Mouse (Mus musculus) A20 (cell line): ENCODE measurements around the gene Pvalb.

Source experiments
- DNase-seq: peaks from one replicate; pipeline ENCODE4 v3.0.0-alpha.2; 2011; ENCODE audit warnings: low read depth, low spot score

Pvalb gene

DNA sequence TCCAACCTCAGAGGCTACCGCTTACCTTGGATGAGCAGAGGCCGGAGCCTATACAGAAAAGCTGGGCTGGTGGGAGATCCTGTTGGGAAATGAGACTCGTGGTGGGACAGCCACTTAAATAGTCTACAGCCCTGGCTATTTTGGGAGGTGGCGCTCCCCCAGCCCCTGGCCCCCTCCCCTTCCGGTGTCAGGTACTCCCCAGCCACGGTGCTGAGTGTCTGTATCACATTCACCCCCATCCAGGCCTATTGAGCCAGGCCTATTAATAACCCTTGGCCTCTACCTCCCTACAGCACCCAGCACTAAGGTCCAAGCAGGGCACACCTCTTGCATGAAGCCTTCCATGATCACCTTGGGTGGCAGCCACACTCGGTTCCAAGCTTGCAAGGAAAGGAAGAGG is at the start of gene Pvalb:
Gene Pvalb, minus strand, starts transcription at position 89 of the 400 bp plus-strand sequence.
- DNase-seq, result no peak

DNA sequence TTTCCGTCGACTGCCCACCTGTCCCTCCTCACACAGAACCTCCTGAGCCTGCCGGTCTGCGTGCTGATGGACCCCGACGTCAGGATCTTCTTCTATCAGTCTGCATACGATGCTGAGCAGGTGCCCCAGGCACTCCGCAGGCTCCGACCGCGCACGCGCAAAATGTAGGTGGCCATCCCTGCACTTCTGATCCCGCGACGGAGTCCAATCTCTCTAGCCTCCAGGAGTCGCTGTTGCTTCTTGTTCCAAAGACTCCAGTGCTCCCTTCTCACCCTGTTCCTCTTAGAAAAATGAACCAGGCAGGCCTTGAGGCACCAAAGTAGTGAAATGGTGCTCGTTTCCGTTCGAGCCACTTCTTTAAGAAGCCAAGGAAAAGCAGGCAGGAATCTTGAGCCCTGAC is 48.6 kb upstream of the Pvalb start:
- DNase-seq, result no peak

DNA sequence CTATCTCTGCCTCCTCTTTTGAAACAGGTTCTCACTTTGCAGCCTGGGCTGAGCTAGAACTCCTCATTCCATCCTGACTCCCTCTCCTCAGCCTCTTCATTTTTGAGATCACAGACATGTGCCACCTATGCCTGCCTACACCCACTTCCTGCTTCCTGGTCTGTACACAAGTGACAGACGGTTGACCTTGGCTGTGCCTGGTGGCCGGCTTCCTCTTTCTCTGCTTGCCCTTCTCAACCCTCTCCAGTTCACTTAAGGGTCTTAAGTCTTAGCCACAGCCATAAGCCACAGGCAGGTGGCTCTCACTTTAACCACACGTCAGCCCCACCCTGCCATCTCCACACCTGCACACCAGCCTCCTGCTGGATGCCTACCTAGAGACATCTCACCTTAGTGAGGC is 42.2 kb upstream of the Pvalb start:
- DNase-seq, result peak; percentile 81

DNA sequence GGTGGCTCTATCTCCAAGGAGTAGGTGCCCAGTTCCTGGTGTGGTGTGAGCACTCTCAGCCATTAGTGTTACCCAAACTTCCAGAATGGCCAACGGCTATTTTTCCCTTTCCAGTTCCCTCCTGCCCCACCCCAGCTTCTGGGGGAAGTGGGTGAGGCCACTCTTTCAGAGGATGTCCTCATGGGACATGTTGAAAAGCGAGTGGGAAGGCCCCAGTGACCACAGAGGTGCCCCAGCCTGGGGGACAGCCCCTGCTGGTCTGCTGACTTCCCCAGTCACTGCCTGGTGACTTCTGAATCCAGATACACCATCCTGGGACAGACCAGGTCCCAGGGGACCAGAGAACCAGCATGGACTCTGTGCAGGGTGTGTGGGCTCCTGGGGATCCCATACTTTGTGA is 41.5 kb upstream of the Pvalb start:
- peak; percentile 63 for DNase-seq

DNA sequence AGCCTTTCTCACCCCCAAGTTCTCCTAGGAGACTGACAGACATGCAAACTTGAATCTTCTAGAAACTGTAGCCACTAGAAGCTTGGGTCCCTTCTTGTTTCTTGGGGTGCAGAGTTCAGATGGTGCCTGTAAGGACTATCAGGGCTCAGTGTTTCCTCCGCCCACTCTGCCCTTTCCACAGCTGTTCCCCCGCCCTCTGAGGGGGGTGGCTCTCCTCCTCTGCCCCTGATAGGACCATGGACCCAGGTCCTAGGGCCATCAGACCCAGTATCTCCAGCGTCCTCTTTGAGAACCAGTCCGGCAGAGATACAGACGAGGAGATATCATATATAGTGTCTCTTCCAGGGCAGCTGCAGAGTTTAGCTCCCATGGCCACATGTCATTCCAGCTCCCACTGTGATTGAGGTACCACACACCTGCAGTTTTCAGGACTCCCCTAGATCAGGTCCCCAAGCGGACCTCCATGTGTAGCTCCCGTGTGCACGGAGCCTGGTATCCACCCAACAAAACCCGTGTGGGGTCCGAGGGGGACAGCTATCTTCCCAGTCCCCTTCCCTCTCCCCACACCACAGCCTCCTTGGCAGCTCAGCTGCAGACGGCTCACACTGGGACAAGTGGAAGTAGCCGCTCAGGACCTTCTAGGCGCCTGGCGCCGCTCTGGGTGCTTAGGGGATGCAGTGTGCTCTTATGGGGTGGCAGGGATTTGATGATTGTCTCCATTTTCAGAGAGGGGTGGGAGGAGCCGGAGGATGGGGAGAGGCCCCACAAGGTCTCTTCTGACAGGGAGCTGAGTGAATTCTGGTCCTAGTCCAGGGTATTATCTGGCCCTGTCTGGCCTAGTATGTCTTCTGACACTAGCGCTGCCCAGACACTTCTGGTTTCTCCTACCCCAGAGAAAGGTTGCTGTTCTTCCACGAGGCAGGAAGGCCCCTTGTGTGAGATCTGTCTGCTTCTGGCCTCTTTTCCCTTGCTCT is 40.2 kb upstream of the Pvalb start:
- DNase-seq, result peak; percentile 82

DNA sequence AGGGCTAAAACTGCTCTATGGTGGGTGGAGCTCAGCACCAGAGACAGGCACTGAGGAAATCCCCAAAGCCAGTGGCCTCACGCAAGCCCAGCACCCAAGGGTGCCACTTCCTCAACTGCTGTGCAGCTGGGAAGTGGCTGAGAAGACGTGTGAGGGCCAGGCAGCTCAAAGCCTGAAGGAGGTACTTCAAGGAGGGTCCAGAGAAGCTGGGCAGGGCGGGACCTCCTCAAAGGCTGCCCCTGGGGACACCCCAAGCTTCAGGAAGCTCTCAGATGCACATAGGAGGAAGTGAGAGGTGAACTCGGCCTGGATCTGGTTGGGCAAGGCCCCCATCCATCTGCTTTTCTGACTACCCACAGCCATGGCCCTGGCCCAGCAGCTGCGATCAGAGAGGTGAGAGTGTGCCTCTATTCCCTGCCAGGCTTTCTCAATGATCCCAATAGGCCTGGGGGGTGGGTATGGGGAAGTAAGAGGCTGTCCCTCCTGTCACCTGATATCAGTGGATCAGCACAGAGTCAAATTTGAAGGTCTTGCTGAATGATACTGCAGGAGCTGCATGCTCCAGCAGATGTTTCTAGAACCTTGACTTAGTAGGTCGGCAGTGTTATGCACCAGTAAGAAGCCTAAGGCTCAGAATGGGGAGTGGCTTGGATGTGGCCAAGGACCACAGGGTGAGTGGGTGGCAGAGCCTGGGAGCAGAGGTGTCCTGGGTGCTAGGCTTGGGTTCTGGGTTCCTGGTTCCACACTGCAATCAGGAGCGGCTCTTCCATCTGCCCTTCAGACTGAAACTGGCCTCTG is 38.7 kb upstream of the Pvalb start, which contains the start of gene Ncf4:
Gene Ncf4, plus strand, starts transcription at position 107 of the 798 bp plus-strand sequence.
- DNase-seq, result peak; percentile 96

DNA sequence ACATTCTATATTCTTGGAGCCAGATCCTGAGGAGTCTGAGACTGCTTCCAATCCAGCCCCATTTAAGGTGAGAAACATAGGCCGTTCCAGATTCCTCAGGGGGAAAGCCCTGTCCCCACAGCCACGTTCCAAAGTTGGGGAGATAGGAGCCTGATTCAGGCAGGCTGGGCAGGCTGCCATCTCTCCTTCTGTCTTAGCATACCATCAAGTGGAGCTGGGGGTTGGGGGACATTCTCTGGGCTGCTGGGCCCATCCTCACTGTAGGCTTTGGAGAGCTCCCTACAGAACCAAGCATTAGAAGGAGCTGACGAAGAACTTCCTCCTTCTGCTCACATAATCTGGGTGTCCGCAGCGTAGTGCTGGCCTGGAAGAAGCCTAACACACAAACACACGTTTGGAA is 37.6 kb upstream of the Pvalb start:
- DNase-seq, result peak; percentile 47

DNA sequence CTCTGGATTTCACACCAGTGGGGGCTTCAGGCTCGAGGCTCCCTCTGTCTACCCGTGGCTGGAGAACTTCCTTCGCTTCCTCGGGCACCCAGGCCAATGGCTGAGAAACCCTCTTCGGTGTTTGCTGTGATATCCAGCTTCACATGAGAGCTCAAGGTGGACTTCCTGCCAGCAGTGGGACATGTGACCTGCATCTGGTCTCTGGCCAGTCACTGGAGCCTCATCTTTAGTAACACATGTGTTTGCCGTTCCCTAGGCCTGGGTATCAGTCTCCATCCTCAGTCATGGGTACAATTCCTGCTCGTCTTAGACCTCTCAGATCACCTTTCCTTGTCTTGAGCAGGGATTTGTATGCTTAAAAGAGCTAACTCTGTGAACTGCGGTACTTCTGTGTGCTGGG is 36.9 kb upstream of the Pvalb start:
- DNase-seq, result no peak

DNA sequence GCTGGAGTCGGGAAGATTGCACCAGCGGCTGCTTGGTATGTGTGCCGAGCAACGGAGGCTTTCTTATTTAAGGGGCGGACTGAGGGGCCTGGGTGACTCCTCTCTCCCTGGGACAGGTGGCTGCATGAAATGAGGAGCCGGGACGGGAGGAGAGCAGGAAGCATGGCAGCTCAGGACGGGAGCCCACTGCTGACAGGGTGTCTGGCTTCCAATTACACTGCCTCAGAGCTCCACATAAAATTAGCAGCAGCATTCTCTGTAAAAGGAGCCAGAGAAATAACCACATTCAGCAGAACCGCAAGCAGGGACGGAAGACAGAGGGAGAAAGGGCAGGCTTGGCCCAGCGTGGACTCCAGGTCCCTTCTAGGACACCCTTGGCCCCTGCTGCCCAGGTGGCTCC is 35.1 kb upstream of the Pvalb start:
- DNase-seq, result no peak

DNA sequence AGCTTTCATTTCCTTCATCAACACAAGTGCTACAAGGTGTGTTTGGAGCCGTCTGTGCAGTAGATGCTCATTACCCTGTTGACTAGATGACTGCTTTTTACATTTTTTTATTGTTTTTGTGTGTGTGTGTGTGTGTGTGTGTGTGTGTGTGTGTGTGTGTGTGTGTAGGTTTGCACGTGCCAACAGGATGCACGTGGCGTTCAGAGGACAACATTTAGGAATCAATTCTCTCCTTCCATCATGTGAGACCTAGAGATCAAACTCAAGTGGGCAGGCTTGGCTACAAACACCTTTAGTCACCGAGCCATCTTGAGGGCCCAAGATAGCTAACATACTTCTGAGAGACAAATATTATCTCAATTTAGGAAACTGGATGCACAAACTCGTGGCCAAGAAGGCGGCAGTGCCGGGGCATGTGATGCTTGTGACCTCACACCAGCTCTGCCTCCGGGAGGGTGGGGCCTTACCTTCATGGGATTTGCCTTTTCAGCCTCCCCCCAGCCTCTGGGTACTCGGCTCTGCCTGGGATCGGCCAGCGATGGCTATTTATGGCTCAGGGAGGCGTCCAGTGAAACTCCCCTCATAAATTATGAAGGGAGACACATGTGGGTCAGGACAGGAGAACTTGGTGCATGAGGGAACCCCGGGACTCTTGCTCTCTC is 33.9 kb upstream of the Pvalb start:
- DNase-seq, result no peak

DNA sequence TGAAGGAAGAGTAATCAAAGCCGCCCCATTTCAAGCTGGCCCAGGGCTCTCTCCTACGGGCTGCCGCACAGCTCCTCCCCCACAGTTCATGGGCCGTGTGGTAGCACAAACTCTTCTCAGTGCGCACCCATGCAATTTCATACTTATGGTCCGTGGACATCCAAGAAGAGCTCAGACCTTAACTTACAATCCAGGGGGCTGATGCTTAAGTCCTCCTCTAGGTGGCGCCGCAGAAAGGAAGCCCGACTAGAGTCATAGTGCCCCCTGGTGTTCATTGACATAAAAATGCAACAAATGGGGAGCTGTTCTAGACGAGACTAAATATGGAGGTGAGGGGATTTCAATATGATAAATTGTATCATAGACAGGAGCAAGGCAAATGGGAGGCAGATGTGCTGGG is 33.3 kb upstream of the Pvalb start:
- peak; percentile 84 for DNase-seq

DNA sequence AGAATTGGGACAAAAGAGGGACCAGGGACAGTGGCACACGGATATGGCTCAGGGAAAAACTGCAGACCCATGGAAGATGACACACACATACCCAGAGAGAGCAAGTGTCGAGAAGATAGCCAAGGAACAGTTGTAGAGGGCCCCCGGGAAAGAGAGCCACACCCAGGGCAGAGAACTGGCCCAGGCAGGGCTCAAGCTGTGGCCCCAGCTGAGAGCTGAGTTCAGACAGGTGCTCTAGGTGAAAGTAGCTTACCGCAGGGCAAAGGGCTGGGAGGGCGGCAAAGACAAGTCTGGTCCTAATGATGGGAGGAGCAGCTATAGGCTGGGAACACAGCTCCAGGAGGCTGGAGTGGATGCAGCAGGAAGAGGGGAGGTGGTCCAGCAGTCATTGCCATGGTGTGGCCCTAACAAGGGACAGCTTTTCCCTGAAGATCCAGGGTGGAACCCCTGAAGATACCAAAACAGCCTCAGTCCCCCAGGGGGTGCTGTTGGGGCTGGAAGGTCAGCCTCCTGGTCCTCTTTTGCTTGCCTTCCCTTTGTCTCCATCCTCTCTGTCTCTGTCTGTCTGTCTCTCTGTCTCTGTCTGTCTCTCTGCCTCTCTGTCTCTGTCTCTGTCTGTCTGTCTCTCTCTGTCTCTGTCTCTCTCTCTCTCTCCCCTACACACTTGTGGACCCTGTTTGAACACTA is 28.8 kb upstream of the Pvalb start:
- peak; percentile 36 for DNase-seq

DNA sequence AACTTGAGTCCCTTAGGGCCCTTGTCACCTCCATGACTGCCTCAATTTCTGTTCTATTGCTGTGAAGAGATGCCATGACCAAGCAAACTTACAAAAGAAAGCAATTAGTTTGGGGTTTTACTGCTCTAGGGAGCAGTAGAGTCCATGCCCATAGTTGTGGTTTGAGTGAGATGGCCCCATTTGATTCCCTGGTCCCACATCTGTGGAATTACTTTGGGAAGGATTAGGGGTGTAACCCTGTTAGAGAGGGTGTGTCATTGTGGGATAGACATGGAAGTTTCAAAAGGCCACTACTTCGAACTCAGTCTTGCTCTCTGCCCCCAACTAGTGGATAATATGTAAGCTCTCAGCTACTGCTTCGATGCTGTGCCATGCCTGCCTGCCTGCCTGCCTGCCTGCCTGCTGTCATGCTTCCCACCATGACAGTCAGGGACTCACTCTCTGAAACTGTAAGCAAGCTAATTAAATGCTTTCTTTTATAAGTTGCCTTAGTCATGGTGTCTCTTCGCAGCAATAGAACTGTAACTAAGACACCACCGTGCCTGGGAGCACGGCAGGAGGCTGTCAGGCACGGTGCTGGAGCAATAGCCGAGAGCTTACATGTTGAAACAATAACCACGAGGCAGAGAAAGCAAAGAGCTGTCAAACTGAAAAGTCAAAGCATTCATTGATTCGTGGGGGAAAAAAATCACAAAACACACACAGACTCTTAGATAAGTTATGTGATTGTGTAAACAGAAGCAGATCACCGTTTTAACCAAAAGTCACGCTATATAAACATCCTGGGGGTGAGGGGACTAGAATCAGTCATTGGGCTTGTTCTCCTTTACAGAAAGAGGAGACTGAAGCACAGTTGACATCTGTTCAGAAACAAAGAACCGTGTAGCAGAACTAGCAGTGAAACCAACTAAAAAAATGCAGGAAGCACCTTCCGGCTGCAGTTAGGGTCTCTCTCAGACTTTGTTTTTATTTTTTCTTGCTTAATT is 25.4 kb upstream of the Pvalb start:
- no peak for DNase-seq

DNA sequence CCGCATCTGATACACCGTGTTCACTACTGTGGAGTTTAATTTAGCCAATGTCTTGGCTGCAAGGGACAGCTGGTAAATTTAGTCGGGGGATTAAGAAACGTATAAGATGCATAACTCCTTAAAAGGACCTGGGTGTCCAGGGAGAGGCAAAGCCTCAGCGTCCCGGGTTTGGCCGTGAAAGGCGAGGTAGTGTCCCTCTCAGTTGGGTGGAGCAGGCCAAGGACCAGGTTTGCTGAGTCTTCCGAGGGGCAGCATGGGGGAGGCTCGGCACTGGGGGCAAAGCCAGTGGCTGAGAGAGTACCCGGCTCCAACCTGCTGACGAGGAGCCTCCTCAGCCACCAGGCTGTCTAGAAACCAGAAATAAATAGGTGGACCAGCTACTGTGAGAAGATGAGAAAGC is 21.6 kb upstream of the Pvalb start:
- DNase-seq, result no peak

DNA sequence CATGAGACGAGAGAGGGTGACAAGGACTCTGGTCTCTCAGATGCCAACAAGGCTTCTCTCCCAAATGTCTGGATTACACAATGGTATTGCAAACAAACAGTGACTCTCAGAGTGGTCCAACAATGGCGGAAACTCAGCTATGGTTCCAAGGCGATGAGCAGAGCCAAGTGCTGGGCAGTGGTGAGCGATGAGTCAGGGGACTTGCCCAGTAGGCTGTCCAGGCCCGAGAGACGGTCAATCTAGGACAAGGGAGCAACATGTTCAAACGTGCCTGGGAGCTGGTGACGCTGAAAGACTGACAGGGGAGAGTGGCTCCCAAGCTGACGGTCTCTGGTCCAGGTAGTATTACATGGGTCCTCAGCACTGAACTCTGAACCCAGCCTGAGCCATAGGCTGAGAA is 9.1 kb upstream of the Pvalb start:
- no peak for DNase-seq

DNA sequence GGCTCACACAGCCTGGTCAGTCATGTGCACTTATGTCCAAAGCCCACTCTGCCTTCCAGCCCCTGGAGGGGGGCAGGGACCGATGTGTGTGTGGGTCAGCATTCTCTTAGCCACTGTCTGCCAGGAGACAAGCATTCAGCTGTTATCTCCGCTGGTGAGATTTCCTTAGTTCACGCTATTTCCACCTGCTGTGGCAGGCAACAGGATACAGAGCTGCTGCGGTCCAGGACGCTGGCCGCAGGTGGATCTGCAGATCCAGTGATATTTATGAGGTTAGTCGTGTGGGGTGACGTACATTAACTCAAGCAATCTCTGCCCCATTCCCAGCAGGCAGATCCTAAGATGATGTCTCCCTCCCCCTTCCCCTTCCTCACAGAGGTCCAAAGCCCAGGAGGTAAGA is 5.2 kb upstream of the Pvalb start:
- DNase-seq, result no peak

DNA sequence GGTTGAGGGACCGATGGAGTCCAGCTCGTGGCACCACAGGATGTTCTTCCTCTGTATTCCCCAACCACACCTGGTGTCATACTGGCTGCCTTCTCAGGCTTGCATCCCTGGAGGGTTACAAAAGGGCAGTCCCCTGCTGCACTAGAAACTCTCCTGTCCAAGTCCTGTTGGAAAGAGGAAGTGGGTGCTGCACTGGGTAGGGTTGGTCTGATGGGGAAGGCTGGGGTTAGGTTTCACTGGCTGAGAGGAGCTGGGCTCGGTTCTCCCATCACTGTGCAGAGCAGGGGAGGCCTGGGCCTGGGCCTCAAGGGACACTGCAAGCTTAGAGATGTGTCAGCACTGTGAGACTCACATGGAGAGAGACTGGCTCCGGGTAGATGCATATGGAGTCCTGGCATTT is 4.0 kb upstream of the Pvalb start:
- no peak for DNase-seq

DNA sequence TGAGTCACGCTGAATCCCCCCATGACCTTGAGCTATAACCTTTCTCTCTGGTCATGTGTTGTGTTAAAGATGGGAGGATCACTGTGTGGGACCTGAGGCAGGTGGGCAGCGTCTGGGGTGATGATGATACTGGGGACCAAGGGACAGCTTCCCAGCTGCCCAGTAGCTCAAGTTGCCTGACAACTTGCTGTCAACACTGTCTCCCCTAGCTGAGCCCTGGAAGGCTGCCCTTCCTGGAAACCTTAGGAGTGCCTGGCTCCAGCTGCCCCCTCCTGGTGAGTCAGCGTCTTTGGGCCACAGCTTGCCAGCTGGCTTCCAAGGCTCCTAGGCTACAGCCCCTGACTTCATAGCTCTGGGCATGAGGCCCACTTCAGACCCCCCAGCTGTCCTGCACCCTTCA is 1.0 kb downstream of the Pvalb start:
- no peak for DNase-seq

DNA sequence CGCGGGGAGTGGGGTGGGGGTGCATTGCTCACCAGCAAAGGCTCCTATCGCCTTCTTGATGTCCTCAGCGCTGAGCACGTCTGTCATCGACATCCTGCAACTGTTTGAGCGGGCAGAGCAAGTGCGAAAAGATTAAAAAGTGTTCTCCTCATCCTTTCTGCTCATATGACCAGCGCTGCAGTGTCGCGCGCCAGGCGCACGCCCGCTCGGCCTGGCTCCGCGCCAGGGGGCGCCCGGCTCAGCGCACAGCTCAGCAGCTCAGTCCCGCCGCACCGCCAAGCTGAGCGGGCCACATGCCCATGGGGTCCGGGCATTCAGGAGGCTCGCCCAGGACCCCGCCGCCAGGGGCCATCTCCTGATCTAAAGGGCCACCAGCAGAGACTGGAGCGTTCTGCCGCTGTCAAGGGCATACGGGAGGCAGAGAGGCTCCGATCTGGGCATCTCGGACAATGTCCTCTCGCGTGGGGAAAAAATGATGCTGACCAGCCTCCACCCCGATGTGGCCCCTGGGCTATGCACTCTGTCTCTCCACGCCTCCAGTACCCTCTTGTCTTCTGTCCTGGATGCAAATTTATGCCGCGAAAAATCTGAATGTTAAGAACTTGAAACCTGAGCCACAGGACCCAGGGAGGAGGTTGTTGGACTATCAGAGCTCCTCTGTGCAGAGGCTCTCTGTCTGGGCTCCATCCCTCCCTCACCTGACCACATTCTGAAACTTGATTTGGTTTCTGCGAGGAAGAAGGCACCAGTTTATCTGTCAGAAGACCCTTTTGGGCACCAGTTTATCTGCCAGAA is 1.9 kb downstream of the Pvalb start:
- DNase-seq, result no peak
